Mouse (Mus musculus): ENCODE measurements around the gene Ube2o. TPM values are rescaled to one million over a fixed set of nuclear protein-coding genes. Genes with fewer than 3 reads are reported as not detected.

Gene Ube2o
- 20.5 and 21.5 TPM in 2 replicates for polyA plus RNA-seq (2012; rRNA removed)

DNA sequence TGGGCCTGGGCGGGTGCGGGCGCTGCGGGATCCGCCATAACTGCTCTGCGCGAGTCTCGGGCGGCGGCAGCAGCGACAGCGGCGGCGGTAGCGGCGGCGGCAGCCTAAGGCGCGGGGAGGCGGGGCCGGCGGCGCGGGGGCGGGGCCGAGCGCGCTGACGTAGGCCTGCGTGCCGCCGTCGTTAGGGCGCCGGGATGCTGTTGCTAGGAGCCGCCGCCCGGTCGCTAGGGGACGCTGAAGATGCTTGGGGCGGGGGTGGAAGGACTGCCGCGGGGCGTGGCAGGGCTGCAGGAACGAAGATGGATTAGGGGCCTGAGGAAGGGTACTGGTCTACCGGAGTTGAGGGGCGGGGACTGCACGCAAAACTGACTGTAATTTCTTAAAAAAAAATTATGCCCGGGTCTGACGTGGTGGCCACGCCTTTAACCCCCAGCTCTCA lies at the start of gene Ube2o:
Gene Ube2o, minus strand, starts transcription at position 72 of the 439 bp plus-strand sequence.
- DNase-seq (ENCODE audit: low read depth), result no peak

DNA sequence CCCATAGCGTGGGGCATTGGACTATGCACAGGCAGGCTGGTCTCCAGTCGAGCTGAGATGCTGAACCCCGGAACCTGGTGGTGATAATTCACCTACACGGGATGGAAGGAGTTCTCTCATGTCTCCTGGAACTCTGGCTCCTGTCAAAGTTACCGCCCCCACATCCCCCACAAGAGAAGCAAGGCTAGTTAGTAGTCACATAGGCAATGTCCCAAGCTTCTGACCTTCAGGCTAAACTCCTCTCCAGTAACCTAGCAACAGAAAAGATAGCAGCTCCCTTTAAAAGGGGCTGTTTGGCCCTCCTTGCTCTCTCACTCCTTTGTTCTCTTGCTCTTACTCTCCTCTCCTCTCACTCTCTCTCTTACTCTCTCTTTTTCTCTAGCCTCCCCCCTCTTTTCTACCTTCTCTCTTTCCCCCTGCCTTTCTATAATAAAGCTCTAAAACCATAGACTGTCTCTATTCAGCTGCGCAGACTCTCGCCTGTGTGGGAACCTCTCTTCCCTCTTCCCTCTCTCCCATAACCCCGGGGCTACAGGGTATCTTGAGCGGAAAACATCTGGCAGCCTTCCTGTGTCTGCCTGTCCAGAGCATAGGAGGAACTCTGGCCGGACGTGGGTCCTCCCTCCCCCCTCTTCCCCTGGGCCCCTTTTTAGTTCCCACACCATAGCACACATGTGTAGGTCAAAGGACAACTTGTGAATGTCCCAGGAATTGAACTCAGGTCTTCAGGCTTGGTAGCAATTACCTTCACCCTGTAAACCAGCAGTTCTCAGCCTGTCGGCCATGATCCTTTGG lies 49.1 kb upstream of the Ube2o start:
- DNase-seq (ENCODE audit: low read depth), result no peak

DNA sequence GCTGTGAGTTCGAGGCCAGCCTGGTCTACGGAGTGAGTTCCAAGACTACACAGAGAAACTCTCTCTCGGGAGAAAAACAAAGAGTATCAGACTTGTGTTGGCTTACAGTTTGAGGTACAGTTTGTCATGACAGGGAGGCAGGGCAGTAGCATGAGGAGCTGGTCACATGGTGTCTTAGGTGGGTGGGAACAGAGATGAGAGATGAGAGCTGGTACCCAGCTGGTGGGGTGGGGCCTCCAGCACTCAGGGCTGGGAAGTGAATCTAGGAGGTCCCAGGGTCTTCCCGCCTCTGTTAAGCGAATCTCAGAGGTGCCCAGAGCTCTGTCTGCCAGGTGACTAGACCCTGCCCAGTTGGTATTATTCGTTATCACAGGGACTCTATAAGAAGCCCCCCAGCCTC lies 48.2 kb upstream of the Ube2o start:
- no peak for DNase-seq (ENCODE audit: low read depth)

DNA sequence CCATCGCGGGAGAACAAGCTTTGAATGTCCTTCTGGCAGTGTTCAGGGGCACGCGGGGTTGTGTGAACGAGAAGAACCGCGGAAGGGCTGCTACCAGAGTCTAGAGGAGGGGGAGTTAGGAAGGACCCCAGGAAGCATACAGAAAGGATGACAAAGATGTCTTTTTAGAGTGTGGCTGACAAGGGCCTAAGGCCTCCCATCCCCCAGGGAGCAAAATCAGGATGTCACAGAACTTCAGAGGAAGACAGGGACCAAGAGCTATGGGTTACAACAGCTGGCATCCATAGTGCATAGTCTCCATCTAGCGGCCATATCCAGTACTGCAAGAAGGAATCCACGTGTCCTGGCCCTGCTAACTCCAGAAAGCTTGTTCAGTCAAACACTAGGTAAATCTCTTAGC lies 47.5 kb upstream of the Ube2o start:
- no peak for DNase-seq (ENCODE audit: low read depth)

DNA sequence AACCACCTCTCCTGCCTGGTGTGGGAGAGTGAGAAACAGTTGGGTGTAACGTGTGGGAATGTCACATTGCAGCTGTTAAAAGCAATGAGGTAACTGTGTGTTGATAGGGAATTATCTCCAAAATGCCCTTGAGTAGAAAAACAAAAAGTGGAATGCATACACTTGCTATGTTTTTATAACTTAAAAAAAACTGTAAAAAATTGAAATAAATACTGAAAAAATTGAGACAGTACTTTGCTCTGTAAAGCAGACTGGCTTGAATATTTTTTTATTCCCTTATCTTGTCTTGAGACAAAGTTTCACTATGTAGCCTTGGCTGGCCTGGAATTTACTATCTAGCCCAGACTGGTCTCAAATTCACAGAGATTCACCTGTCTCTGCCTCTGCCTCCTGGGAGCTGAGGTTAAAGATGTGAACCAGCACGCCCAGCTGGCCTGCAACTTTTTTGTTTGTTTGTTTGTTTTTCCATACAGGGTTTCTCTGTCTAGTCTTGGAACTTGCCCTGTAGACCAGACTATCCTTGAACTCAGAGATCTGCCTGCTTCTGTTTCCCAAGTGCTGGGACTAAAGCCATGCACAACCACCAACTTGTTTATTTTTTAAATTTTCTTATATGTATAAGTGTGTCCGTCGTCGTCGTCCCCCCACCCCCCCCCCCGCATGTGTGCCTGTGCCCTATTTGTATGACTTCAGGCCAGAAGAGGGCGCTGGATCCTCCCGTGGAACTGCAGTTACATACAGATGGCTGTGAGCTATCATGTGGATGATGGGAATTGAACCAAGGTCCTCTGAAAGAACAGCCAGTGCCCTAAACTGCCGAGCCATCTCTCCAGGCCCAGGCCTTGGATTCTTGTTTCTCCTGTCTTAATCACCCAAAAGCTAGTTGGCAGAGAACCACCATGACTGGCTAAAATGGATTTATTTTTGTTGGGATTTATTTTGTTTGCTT lies 46.1 kb upstream of the Ube2o start:
- DNase-seq (ENCODE audit: low read depth), result no peak

DNA sequence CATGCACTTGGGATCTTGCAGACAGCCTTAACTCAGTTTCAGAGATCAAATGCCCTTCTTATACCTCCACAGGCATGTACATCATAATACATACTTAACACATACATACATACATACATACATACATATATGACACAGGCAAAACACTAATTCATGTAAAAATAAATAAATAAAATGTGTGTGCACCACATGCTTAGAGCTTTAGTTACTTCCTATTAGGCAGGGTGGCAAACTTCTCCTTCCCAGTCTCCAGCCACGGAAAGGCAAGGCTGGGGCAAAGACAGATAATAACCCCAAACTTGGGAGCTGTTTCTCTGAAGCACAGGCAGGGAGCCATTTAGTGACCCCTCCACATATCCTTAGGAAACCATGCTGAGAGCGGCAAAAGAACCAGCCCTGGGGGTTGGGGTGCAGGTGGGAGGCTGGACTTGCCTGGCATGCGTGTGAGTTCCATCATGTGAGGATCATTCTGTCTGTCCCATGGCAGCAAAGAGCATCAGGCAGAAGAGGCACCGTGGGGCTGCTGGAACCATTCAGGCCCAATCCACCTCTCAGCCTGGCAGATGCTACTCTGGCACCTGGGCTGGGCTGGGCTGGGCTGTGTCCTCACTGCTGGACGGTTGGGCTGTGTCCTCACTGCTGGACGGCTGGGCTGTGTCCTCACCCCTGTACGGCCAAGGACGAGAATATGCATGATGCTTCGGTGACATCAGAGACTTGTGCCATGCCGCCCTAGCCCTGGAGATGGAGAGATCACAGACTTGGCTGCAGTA lies 45.2 kb upstream of the Ube2o start, which contains the start of gene Rhbdf2:
Gene Rhbdf2, minus strand, starts transcription at position 721 of the 773 bp plus-strand sequence.
- no peak for DNase-seq (ENCODE audit: low read depth)

DNA sequence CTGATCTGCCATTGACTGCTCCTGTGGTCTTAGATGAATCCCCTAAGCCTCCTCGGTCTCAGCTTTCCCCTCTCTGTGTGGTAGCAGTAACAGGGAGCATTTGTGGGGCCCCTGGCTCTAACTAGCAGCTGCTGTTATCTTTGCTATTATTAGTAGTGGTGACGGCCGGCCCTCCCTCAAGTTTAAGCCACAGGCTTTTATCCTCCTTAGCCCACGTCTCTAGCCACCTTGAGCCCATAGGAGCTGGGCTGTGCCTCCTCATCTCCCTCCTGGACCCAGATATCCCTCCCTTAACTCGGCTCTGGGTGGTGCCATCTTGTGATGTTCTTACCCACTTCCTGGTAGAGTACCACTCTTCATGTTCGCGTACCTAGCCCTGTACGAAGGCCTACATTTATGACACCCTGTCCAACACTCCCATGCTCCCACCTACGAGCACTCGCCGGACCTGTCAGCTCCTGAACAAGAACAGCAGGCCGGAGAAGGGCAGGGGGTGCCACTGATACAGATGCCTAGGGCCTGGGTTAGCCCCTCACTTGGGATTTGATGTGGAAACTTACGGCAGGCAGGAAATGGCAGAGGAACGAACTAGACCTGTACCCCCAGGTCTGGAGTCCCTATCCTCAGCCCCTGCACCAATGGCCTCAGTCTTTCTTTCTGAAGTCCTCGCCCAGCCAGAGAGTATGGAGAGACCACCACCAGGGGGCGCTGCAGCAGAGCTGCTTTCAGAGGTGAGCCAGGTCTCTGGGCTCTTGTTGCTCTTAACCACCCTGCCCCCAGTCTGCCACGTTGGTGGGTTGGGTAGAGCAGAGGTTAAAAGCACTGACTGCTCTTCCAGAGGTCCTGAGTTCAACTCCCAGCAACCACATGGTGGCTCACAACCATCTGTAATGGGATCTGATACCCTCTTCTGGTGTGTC lies 44.1 kb upstream of the Ube2o start:
- DNase-seq (ENCODE audit: low read depth), result no peak

DNA sequence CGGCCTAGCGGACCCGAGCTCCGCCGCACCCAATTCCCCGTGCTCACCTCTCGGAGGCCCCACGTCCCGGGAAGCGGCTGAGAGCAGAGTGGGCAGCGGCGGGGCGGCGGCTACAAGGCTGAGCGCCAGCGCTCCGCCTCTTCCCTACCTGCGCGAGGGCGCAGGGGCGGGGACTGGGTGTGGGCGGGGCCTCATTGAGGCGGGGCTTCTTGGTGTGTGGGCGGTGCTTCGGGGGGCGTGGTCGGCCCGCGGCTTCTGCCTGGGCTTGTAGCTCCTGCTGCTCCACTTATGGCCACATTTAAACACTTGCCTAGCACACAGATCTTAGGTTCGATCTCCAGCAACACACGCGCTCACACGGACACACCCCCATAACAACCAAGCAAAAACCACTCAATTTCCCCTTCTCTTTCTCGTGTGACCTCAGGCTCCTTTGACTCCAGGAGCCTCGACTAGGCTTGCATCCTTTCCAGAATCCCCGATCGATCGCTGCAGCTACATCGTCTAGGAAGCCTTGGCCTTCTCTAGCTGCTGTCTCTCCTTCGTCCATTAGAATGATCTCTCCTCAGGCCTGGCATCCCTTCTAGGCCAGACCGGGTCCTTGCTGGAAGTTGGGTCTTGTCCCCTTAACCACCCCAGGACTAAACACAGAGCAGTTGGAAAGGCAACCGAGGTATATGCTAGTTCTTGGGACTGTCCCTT lies 43.0 kb upstream of the Ube2o start:
- DNase-seq (ENCODE audit: low read depth), result no peak

DNA sequence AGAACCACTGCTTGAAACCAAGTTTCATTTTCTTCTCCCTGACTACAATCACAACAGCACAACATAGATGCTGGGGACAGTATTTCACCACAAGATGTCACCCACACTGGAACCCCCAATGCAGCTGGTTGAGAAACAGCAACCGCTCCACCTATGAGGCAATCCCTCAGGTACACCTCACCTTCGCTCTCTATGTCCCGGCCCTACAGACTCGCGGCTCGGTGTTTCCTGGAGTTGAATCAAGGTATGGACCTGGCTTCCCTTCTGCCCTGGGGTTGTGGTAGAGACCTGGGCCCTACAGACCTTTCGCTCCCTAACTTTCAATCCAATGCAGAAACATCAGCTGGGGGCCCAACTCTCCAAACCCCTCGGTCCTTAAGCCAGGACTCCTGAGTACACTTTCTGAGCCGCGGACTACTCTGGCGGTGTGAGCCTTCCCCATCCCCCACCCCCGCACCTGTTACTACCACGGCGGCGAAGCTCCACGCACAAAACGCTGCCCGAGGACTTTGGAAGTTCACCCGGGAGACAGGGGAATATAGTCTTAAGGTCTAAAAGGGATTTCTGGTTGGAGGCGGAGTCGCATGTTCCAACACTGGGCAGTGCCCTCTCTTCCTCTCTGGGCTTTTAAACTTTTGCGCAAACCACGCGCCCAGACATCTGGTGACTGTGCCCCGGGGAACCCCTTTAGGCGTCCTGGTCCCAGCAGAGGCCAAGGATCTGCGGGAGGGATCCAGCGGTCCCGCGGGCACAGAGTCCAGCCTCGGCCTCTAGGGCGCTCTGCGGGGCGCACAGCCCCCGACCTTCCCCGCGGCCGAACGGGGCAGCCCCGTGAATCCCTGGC lies 42.3 kb upstream of the Ube2o start:
- no peak for DNase-seq (ENCODE audit: low read depth)

DNA sequence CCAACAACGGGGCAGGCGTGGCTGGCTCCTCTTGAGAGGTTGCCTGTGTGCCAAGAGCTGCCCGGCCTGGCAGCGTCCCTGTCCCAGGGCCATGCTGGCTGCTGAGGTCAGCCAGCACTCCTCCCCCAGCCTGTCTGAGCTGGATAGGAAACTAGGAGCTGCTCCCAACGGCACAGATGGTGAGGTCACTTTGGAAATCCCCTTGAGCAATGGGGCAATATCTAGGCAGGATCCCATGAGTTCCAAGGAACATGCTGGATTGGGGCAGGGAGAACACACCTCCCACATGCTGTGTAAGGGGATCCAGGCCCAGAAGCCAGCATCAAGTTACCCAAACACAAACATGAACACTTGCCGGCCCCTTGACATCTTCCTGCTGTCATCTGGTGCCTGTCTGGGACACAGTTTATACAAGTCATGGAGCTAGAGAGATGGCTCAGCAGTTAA lies 40.0 kb upstream of the Ube2o start:
- peak; percentile 93 for DNase-seq (ENCODE audit: low read depth)

DNA sequence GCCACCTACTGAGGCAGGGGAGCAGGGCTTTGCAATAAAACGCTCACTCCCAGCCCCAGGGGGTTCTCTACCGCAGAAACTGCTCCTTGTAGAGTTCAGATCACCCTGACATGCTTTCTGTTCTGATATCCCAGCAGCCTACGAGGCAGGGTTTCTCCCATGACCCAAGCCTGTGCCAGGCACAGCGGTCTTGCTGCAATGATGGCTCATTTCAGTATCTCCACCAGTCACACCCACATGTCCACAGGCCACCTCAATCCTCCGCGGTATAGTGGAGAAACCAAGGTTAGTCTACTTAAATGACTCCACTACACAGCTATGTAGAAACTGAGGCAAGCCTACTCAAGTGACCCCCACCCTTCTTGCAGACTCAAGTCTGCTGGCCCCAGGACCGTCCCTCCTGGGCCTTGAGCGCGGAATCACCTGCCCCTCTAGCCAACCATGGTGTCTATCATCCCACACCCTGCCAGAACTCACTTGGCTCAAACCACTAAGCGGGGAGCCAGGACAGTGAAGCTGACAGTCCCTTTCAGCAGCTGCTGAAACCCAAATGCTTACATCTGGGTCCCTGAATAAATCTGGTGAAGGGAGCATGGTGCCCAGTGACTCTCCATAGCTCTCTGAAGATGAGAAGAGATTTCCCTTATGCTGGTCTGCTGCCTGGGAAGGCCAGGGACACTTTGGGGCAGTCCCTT lies 39.5 kb upstream of the Ube2o start:
- no peak for DNase-seq (ENCODE audit: low read depth)

DNA sequence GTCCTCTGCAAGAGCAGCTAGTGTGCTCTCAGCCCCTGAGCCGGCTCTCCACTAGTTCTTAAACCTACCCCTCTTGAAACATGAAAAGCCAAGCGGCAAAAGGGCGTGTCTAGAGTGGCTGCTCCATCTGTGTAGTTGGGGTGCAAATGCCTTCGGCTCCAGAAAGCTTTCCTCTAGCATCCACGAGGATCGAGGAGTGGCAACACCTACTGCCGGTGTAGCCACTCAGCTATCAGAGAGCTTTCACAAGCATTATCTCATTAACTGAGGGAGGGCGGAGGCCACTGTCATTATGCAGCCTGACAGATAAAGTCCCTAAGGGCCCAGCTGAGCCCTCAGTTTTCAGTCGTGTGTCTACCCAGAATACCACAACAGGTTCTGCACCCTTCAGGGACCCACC lies 38.8 kb upstream of the Ube2o start:
- no peak for DNase-seq (ENCODE audit: low read depth)

DNA sequence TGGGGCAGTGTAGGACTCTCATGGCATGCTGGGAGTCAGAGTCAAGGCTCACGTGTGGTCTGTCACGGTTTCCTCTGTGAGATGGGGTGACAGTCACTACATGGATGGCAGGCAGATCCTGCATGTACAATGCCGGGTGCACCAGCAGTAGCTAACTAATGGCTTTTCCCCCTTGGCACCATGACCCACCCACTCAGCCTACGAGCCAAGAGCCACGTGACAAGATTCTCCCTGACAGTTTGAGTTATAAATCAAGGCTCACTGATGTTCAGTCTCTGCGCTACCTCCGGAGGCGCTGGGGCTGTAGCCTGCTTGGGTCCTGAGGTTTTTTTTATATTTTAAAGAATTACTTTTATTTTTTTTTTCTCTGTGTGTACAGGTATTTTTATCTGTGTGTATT lies 38.3 kb upstream of the Ube2o start:
- no peak for DNase-seq (ENCODE audit: low read depth)

DNA sequence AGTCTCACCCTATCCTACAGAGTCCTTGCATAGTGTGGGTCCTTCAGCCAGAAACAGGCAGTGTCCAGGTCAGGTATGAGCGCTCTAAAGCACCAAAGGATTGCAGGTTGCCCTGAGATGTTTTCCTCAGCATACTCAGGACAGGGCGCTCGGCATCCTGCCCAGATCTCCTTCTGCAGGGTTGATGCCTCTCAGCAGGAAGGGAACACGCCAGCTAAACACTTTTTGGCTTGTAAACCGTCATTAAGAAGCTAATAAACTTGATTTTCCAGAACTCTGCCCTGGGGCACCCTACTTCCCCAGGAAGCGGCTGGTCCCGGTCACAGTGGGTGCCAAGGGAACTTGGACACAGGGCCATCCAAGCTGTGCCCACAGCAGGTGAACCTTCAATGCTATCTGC lies 37.9 kb upstream of the Ube2o start:
- DNase-seq (ENCODE audit: low read depth), result no peak

DNA sequence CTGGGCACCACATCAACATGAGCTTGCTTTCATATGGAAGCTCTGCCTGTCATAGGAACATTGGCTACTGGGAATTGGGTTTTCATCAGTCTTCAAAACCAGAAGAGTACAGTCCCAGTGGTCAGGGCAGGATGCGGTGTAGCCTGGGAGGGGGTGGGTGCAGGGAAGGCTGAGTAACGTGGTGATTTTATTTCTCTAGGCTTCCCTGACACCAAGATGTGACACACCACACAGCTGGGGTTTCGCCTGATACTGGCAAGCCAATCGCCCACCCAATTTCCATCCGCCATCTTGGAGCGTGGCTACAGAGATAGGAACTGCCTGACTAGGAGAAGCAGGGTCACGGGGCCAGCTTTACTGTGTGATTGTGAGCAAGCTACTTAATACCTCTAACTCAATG lies 37.4 kb upstream of the Ube2o start:
- DNase-seq (ENCODE audit: low read depth), result no peak

DNA sequence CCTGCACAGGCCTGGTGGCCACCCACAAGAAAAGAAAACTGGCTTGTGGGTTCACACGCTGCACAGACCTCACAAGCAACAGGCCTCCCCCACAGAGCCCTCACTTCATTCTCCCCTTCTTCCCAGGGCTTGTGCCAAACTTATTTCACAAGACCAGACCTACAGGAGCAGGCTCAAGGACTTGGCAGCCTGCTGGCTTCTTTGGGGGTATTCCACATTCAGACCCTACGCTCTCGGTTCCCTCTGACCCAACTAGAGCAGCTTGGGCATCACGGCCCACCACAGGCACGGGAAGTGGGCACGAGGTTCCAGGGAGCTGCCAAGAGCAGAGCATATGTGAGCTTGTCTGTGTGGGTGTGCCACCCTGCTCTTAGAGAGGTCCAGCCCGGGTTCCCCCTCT lies 36.4 kb upstream of the Ube2o start:
- no peak for DNase-seq (ENCODE audit: low read depth)

DNA sequence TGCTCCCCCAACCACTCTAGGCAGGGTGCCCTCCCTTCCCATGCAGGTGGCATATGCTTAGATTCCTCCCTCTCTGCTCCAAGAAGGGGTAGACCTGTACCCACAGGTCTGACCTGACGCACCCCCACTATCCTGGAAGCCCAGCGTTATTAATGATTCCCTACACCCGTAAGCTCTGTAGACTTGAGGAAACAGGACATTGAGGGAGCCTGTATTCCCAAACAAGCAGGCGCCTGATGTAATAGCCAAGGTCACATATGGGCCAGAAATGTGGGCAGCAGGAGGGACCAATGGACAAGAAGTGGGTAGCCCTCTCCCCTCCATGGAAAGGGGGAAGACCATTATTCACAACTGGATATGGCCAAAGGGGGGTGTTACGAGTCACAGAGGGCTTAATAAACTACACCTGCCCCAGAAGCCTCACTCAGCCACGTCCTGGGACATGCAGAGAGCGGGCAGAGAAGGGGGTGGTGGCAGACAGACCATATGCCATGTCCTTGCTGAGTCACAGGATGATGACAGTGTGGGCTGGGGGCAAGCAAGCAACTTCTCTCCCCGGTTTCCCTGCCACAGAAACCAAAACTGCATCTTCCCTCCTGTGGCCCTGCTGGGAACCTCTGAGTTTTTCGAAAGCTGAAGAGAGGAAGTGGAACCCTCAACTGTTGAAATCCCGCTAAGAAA lies 35.3 kb upstream of the Ube2o start:
- DNase-seq (ENCODE audit: low read depth), result no peak
